28 mouse cellular contexts compared by ENCODE assay signal in the genomic region with DNA sequence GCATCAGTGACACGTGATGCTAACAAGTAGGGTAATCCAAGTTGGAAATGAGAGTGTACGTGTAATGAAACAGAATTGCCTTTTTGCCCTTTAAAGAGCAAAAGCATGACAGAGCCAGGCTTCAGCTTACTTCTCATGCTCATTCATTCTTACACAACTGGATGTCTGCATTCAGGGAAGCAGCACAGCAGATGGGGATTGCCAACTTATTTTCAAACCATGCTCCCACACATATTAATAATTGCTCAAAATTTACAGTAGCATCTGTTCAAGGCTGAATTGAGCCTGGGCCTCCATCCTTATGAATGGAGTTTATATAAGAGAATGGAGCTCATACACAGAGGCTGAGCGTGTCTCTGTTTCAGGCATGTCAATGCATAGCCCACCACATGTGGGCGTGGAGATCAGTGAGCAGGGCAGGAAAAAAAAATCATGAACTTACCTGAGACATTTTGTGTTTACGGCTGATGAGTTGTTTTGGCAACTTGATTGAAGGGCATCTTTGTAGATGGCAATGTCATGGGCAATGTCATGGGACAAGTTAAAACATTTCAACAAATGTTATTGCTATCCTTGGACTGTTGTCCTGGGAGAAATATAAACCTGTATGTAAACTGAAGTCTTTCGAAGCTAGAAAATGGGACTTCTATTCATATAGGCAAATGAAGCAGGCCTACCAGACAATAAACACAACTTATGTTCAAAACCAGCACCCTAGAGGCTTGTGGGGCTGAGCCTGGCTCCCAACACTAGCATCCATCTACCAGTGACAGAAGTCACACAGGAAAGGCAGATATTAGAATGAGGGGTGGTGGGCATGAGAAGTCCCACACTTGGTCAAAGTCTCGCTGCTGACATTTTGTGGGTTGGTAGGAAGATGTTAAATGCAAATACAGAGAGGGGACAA. TPM values are rescaled to one million over a fixed set of nuclear protein-coding genes. Genes with fewer than 3 reads are reported as not detected.
DNase-seq lines count a peak whose midpoint lies in the region; ATAC-seq and TF ChIP-seq lines count a peak whose summit lies in the region.
"Had no signal": no experiment of that assay in that cellular context is flagged by ENCODE, and none has a peak within 500 bp of the region (broad histone marks: within the 10 kb centered on the region; RNA-seq: fewer than 3 reads in every experiment).

No protein-coding gene starts in this region.

- 93% methylated on average over 7 of the region's 7 CpGs for WGBS in forebrain, embryonic 14.5 days
- 90% methylated on average over 7 of the region's 7 CpGs for WGBS in forebrain, embryonic 13.5 days
- WGBS in thymus, adult 2 months = 90% methylated on average over 7 of the region's 7 CpGs

- no peak overlapping the region for H3K4me2 ChIP-seq in forebrain, embryonic 14.5 days (ENCODE audit: low read length)
- no peak overlapping the region for H3K4me2 ChIP-seq in forebrain, embryonic 13.5 days
- H3K4me2 ChIP-seq: embryonic facial prominence, embryonic 15.5 days; forebrain, embryonic 12.5 days; heart, embryonic 15.5 days; hindbrain, embryonic 12.5 days; limb, embryonic 13.5 days; liver, embryonic 11.5 days; midbrain, embryonic 12.5 days; neural tube, embryonic 13.5 days; stomach, embryonic 15.5 days had no signal

- no peak overlapping the region for H3K4me3 ChIP-seq in forebrain, embryonic 14.5 days (ENCODE audit: low read depth, low read length)
- no peak overlapping the region for H3K4me3 ChIP-seq in forebrain, embryonic 13.5 days
- no peak overlapping the region for H3K4me3 ChIP-seq in thymus, adult 2 months (ENCODE audit: control insufficient read depth, insufficient read depth, low read length)
- H3K4me3 ChIP-seq: embryonic facial prominence, embryonic 10.5 days; embryonic facial prominence, embryonic 15.5 days; forebrain, embryonic 12.5 days; heart, embryonic 10.5 days; heart, embryonic 15.5 days; hindbrain, embryonic 12.5 days; left cerebral cortex, adult 2 months; limb, embryonic 13.5 days; midbrain, embryonic 12.5 days; neural tube, embryonic 13.5 days; stomach, embryonic 15.5 days had no signal

- no peak for TF ChIP-seq CTCF in thymus, adult 2 months (IDR thresholded peaks at IDR 0.05; ENCODE audit: borderline replicate concordance, control insufficient read depth, extremely low read depth, insufficient read depth, low read length, poor library complexity)

- no peak for ATAC-seq in forebrain, embryonic 14.5 days
- no peak for ATAC-seq in forebrain, embryonic 13.5 days
- ATAC-seq: hindbrain, postnatal 0 days; intestine, embryonic 16.5 days had no signal

- H3K36me3 ChIP-seq in forebrain, embryonic 14.5 days (ENCODE audit: control insufficient read depth, insufficient read depth, low read length) = no peaks in the 10 kb centered on the region
- no peaks in the 10 kb centered on the region for H3K36me3 ChIP-seq in forebrain, embryonic 13.5 days (ENCODE audit: poor library complexity, severe bottlenecking)
- H3K36me3 ChIP-seq in thymus, adult 2 months (ENCODE audit: control insufficient read depth, insufficient read depth, low read length) = no peaks in the 10 kb centered on the region
- H3K36me3 ChIP-seq: embryonic facial prominence, embryonic 10.5 days; embryonic facial prominence, embryonic 15.5 days; forebrain, embryonic 12.5 days; heart, embryonic 10.5 days; heart, embryonic 15.5 days; hindbrain, embryonic 12.5 days; limb, embryonic 13.5 days; midbrain, embryonic 12.5 days; neural tube, embryonic 13.5 days; stomach, embryonic 15.5 days had no signal

- no peaks in the 10 kb centered on the region for H3K9me3 ChIP-seq in forebrain, embryonic 14.5 days (replicated peaks; ENCODE audit: control insufficient read depth, low read length)
- no peaks in the 10 kb centered on the region for H3K9me3 ChIP-seq in forebrain, embryonic 13.5 days (replicated peaks)
- H3K9me3 ChIP-seq: embryonic facial prominence, embryonic 10.5 days; embryonic facial prominence, embryonic 15.5 days; forebrain, embryonic 12.5 days; heart, embryonic 10.5 days; heart, embryonic 15.5 days; hindbrain, embryonic 12.5 days; limb, embryonic 13.5 days; megakaryocyte, embryonic 14.5 days; midbrain, embryonic 12.5 days; neural tube, embryonic 13.5 days; stomach, embryonic 15.5 days had no signal

- peaks cover 11% of the 10 kb centered on the region for H3K4me1 ChIP-seq in forebrain, embryonic 14.5 days (ENCODE audit: control insufficient read depth, insufficient read depth, low read length)
- H3K4me1 ChIP-seq in forebrain, embryonic 13.5 days = peaks cover 14% of the 10 kb centered on the region
- peaks cover 56% of the 10 kb centered on the region for H3K4me1 ChIP-seq in thymus, adult 2 months (replicated peaks; ENCODE audit: control insufficient read depth, insufficient read depth, low read length)
- H3K4me1 ChIP-seq: embryonic facial prominence, embryonic 10.5 days; embryonic facial prominence, embryonic 15.5 days; hindbrain, embryonic 12.5 days; limb, embryonic 13.5 days; stomach, embryonic 15.5 days had no signal

- no peak overlapping the region for H3K9ac ChIP-seq in forebrain, embryonic 14.5 days (ENCODE audit: low read length)
- H3K9ac ChIP-seq in forebrain, embryonic 13.5 days = no peak overlapping the region
- H3K9ac ChIP-seq: embryonic facial prominence, embryonic 15.5 days; forebrain, embryonic 12.5 days; heart, embryonic 15.5 days; hindbrain, embryonic 12.5 days; limb, embryonic 13.5 days; midbrain, embryonic 12.5 days; neural tube, embryonic 13.5 days; stomach, embryonic 15.5 days had no signal

- H3K27me3 ChIP-seq in forebrain, embryonic 14.5 days (replicated peaks; ENCODE audit: control insufficient read depth, insufficient read depth, low read length) = no peaks in the 10 kb centered on the region
- H3K27me3 ChIP-seq in forebrain, embryonic 13.5 days = no peaks in the 10 kb centered on the region
- no peaks in the 10 kb centered on the region for H3K27me3 ChIP-seq in thymus, adult 2 months (ENCODE audit: control insufficient read depth, insufficient read depth, low read length)
- H3K27me3 ChIP-seq: embryonic facial prominence, embryonic 15.5 days; forebrain, embryonic 12.5 days; heart, embryonic 15.5 days; hindbrain, embryonic 12.5 days; limb, embryonic 13.5 days; midbrain, embryonic 12.5 days; neural tube, embryonic 13.5 days; stomach, embryonic 15.5 days had no signal

- DNase-seq in forebrain, embryonic 14.5 days (ENCODE audit: low spot score) = peak; percentile 7
- no peak for DNase-seq in thymus, adult 2 months
- DNase-seq in thymus, postnatal 25 days = no peak
- DNase-seq in layer of hippocampus, adult 9-10 months (ENCODE audit: low spot score) = peak; percentile 25
- no peak for DNase-seq in urinary bladder, adult 2 months (ENCODE audit: low spot score)
- no peak for DNase-seq in cerebellum, adult 11-12 months
- DNase-seq: adrenal gland, adult 8-10 months; cerebellum, adult 18-20 months; cerebellum, postnatal 14 days; kidney, adult 8-10 months; kidney, postnatal 4 days had no signal

- no peak for TF ChIP-seq POLR2A in thymus, adult 2 months (IDR thresholded peaks at IDR 0.05; ENCODE audit: control insufficient read depth, extremely low read depth, insufficient read depth, low read length, poor library complexity)

- no peak overlapping the region for H3K27ac ChIP-seq in forebrain, embryonic 14.5 days (ENCODE audit: low read depth, low read length)
- no peak overlapping the region for H3K27ac ChIP-seq in forebrain, embryonic 13.5 days
- H3K27ac ChIP-seq in thymus, adult 2 months (ENCODE audit: control insufficient read depth, insufficient read depth, low read length) = peak overlapping the region; percentile 92
- H3K27ac ChIP-seq: embryonic facial prominence, embryonic 10.5 days; embryonic facial prominence, embryonic 15.5 days; forebrain, embryonic 12.5 days; heart, embryonic 10.5 days; heart, embryonic 15.5 days; hindbrain, embryonic 12.5 days; hindbrain, postnatal 0 days; kidney, postnatal 0 days; left cerebral cortex, adult 2 months; limb, embryonic 13.5 days; midbrain, embryonic 12.5 days; neural tube, embryonic 13.5 days; stomach, embryonic 15.5 days had no signal

RNA-seq across cellular contexts. Expression of gene Arl4c, which starts 48.2 kb away (rescaled TPM):
- 16.3 and 17.4 TPM in 2 replicates for polyA plus RNA-seq in forebrain, embryonic 14.5 days (2014; fragmentation: Nextera tagmentation; extraction: Ambion mirVana)
- polyA plus RNA-seq in forebrain, embryonic 13.5 days (2015; fragmentation: Nextera tagmentation; extraction: Ambion mirVana) = 25.3 and 28.7 TPM in 2 replicates
- polyA plus RNA-seq in thymus, adult 2 months (2012; rRNA removed) = 71.3 and 98.8 TPM in 2 replicates
- 5.2 and 6.3 TPM in 2 replicates for polyA plus RNA-seq in urinary bladder, adult 2 months (2012; rRNA removed)

Comparison
In these comparisons a context has a peak if more than half of its experiments do, and no peak if none do; other contexts are left out.
1. DNase-seq: peak in forebrain, embryonic 14.5 days (single experiment) and layer of hippocampus, adult 9-10 months (single experiment); none in thymus, adult 2 months (single experiment), thymus, postnatal 25 days (single experiment), urinary bladder, adult 2 months (single experiment) and cerebellum, adult 11-12 months (single experiment).